Mouse (Mus musculus): ENCODE results near the gene Cyct. TPM values are rescaled to one million over a fixed set of nuclear protein-coding genes. Genes with fewer than 3 reads are reported as not detected.

Cyct gene
- polyA plus RNA-seq, 1 experiment, result not detected

GRCm38 (mm10) chr2:76319231-76319630, 41.0 kb downstream of the Cyct start:
- no peak overlapping the region for H3K27ac ChIP-seq (ENCODE audit: insufficient read depth, low read length)
- no peaks in the 10 kb centered on the region for H3K4me1 ChIP-seq (ENCODE audit: control insufficient read depth, insufficient read depth, low read length)
- TF ChIP-seq CTCF (IDR thresholded peaks at IDR 0.05; ENCODE audit: borderline replicate concordance, insufficient read depth, low read length) (no peak), POLR2A (IDR thresholded peaks at IDR 0.05; ENCODE audit: low read depth, low read length) (no peak)
- H3K4me3 ChIP-seq (ENCODE audit: insufficient read depth, low read length), result no peak overlapping the region

Other genes starting within 250 kb of the Cyct start
- gene Pde11a, start 21.7 kb downstream of the Cyct start, polyA plus RNA-seq (2011; ENCODE audit: insufficient read length, low read depth, missing spikeins), result 0.26 and 0.52 TPM in 2 replicates
- gene Rbm45, start 9.5 kb upstream of the Cyct start, polyA plus RNA-seq (2011; ENCODE audit: insufficient read length, low read depth, missing spikeins), result 42.2 and 47.0 TPM in 2 replicates
- 6.1 and 6.9 TPM in 2 replicates for gene Osbpl6, start 46.1 kb upstream of the Cyct start, polyA plus RNA-seq (2011; ENCODE audit: insufficient read length, low read depth, missing spikeins)